Mouse (Mus musculus) adrenal gland, postnatal 0 days (tissue): Measurements from ENCODE around the gene Odf3l1. TPM values are rescaled to one million over a fixed set of nuclear protein-coding genes. Genes with fewer than 3 reads are reported as not detected.

Experiments
- polyA plus RNA-seq: library from polyadenylated mRNA; unstranded; fragments of >200 nt; fragmentation: Nextera tagmentation; extraction: Ambion mirVana; gene quantifications from 2 replicates; pipeline ENCODE4 v1.2.1, GENCODE M21; 2015

Odf3l1 gene
- 0.16 and 0.25 TPM in 2 replicates for polyA plus RNA-seq

GRCm38 (mm10) chr9:56864216-56864729 is at the start of gene Odf3l1:
Gene Odf3l1 (minus strand): TSS chr9:56864679.

DNA sequence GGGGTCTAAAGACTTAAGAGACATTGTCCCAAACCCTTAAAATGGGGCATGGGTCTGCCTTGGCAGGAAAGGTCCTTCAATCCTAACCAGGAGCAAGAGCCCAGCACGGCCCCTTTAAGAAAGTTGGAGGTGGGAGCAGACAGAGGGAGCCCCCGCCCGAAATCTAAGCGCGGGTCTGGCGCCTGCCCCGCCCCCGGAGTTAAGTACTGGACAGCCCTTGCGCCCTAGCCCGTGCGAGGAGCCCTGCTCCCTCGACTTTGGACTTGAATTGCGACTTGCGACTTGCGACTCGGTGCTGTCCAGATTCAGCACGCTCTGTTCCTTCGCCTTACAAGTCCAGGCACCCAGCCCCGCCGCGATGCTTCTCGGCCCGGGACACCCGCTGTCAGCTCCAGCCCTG is 353 bp upstream of the Odf3l1 start, which contains the start of gene Cspg4:
Cspg4 (plus strand) TSS at position 202 of the 400 bp plus-strand sequence.

Other genes with a start within 250 kb of the Odf3l1 start
- 5.4 and 13.2 TPM in 2 replicates for gene Lingo1, start 68.2 kb downstream of the Odf3l1 start, polyA plus RNA-seq
- gene Cspg4, start 354 bp upstream of the Odf3l1 start, polyA plus RNA-seq = 4.4 TPM in 2 replicates
- 5.7 and 8.7 TPM in 2 replicates for gene Snx33, start 63.7 kb upstream of the Odf3l1 start, polyA plus RNA-seq
- gene Imp3, start 72.8 kb upstream of the Odf3l1 start, polyA plus RNA-seq = 112 and 123 TPM in 2 replicates
- 16.9 and 20.7 TPM in 2 replicates for gene Snupn, start 86.2 kb upstream of the Odf3l1 start, polyA plus RNA-seq
- gene Ptpn9, start 130.2 kb upstream of the Odf3l1 start, polyA plus RNA-seq = 23.3 and 28.3 TPM in 2 replicates
- gene Sin3a, start 207.4 kb upstream of the Odf3l1 start, polyA plus RNA-seq = 10.4 and 14.0 TPM in 2 replicates